Mouse (Mus musculus): Measurements from ENCODE around the gene Xiap. TPM values are rescaled to one million over a fixed set of nuclear protein-coding genes. Genes with fewer than 3 reads are reported as not detected.

Gene Xiap
- 16.1 and 18.5 TPM in 2 replicates for polyA plus RNA-seq (2021; fragmentation: Nextera tagmentation)
- long read RNA-seq, experiment 1, partial matches to known transcripts: 1 of 22 reads
- long read RNA-seq, experiment 1, other reads (novel, unspliced or antisense): 21 of 22 reads
- long read RNA-seq, experiment 2, full-length matches to known transcripts: 2 of 19 reads
- long read RNA-seq, experiment 2, partial matches to known transcripts: 1 of 19 reads
- long read RNA-seq, experiment 2, other reads (novel, unspliced or antisense): 16 of 19 reads

DNA sequence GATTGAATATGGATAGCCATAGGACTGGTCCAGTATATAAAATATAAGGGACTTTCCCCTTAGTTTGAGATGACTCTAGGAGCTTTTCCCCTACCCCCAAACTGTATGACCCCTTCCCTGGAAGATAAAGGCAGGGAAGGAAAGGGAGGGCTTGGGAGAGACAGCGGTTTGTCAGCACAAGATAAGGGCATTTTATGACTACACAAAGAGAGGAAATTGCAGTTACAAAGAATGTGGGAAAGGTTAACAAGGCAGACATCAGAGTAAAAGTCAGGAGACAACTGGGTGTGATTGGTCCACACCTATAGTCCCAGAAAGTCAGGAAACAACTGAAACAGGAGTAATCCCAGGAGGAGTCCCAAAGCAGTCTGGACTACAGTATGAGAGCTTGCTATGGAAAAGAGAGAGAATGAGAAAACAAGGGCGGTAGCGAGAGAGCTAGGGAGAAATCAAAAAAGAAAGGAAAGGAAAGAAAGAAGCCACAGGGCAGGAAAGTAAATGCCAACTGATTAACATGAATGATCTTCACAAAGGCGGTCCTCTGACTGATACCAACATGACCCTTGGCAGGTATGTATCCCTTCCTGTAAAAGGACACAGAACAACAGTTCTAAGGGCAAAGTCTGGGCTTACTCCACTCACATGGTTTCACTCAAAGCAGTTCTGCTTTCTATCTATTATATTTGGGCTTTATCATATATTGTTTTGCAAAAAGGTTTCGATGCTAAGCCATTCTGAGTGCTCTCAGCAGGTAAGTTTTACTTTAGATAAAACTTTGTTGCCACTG lies at the start of gene Xiap:
Gene Xiap, plus strand, starts transcription at position 398 of the 787 bp plus-strand sequence.

DNA sequence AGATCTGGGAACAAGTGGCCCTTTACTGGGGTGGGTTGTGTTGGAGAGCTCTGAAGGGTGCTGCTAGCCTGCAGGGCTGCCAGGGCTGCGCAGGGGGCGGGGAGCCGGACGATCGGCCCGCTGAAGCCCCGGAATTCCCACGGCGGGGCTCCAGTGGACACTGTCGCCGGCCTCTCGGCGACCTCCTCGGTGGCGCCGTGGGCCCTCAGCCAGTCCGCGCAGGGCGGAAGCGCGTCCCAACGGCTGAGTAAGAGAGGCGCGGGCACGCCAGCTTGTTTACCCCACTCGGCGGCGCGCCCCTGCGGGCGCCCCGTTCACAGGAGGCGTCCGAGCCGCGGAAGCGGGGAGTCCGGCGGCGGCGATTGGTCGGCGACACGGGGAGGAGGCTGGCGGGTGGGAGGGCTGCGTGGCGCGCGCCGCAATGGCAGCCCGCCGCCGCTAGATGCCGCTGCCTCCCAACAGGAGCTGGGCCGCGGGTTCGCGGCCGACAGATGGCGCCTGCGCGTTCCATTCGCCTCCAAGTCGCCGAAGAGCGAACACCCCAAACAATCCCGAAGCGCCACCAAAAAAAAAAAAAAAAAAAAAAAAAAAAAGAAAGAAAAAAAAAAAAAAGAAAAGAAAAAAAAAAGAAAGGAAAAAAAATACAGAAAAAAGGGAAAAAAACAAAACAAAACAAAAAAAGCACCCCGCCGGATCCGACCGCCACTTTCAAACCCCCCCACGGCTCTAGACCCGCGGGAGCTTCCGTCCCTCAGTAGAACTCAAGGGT lies 89.5 kb downstream of the Xiap start, which contains the start of gene Stag2:
Gene Stag2, plus strand, starts transcription at position 530 of the 769 bp plus-strand sequence.

Other genes starting within 250 kb of the Xiap start
- 12.4 and 14.1 TPM in 2 replicates for gene Thoc2, start 139.0 kb upstream of the Xiap start, polyA plus RNA-seq (2021; fragmentation: Nextera tagmentation)
- 12.9 and 14.0 TPM in 2 replicates for gene Stag2, start 89.6 kb downstream of the Xiap start, polyA plus RNA-seq (2021; fragmentation: Nextera tagmentation)